Mouse (Mus musculus): Measurements from ENCODE around the gene Mchr1.

GRCm38 (mm10) chr15:81255063-81255462 lies 19.8 kb downstream of the Mchr1 start:
- TF ChIP-seq POLR2A (IDR thresholded peaks at IDR 0.05; ENCODE audit: borderline replicate concordance, control insufficient read depth, low read depth, low read length) (no peak), CTCF (IDR thresholded peaks at IDR 0.05; ENCODE audit: control insufficient read depth, insufficient read depth, low read length) (no peak)
